In genomic region chr4:108629363-108629880, GRCm38 (mm10) we compare ENCODE assay signal across 27 mouse cellular contexts. TPM values are rescaled to one million over a fixed set of nuclear protein-coding genes. Genes with fewer than 3 reads are reported as not detected.
A peak's percentile ranks its signal among the peaks of the same experiment; 100 is the strongest.
DNase-seq lines count a peak whose midpoint lies in the region; ATAC-seq and TF ChIP-seq lines count a peak whose summit lies in the region.
"Had no signal": no experiment of that assay in that cellular context is flagged by ENCODE, and none has a peak within 500 bp of the region (broad histone marks: within the 10 kb centered on the region; RNA-seq: fewer than 3 reads in every experiment).

No protein-coding gene starts in this region.

- peaks cover 3% of the 10 kb centered on the region; the same call in 1 of the 2 replicates for H3K36me3 ChIP-seq in kidney, adult 2 months (ENCODE audit: control insufficient read depth, insufficient read depth, low read length)
- H3K36me3 ChIP-seq in forebrain, embryonic 12.5 days (replicated peaks): peaks cover 95% of the 10 kb centered on the region

- no peaks in the 10 kb centered on the region for H3K27me3 ChIP-seq in kidney, adult 2 months (replicated peaks; ENCODE audit: control insufficient read depth, insufficient read depth, low read length)
- H3K27me3 ChIP-seq in forebrain, embryonic 12.5 days: no peaks in the 10 kb centered on the region
- H3K27me3 ChIP-seq: embryonic facial prominence, embryonic 13.5 days; heart, embryonic 15.5 days; hindbrain, embryonic 12.5 days; intestine, embryonic 15.5 days; liver, embryonic 12.5 days; midbrain, embryonic 12.5 days; neural tube, embryonic 13.5 days had no signal

- H3K4me3 ChIP-seq in kidney, adult 2 months (ENCODE audit: insufficient read depth, low read depth, low read length): no peak overlapping the region
- no peak overlapping the region for H3K4me3 ChIP-seq in forebrain, embryonic 12.5 days (replicated peaks)
- H3K4me3 ChIP-seq: embryonic facial prominence, embryonic 13.5 days; forebrain, embryonic 10.5 days; heart, embryonic 10.5 days; heart, embryonic 15.5 days; hindbrain, embryonic 12.5 days; intestine, embryonic 15.5 days; liver, embryonic 12.5 days; midbrain, embryonic 12.5 days; neural tube, embryonic 13.5 days had no signal

- H3K4me2 ChIP-seq in forebrain, embryonic 12.5 days: no peak overlapping the region
- H3K4me2 ChIP-seq: embryonic facial prominence, embryonic 13.5 days; heart, embryonic 15.5 days; hindbrain, embryonic 12.5 days; intestine, embryonic 15.5 days; liver, embryonic 12.5 days; midbrain, embryonic 12.5 days; neural tube, embryonic 13.5 days had no signal

- H3K9me3 ChIP-seq in forebrain, embryonic 12.5 days: no peaks in the 10 kb centered on the region
- H3K9me3 ChIP-seq: embryonic facial prominence, embryonic 13.5 days; forebrain, embryonic 10.5 days; heart, embryonic 10.5 days; heart, embryonic 15.5 days; hindbrain, embryonic 12.5 days; intestine, embryonic 15.5 days; liver, embryonic 12.5 days; midbrain, embryonic 12.5 days; neural tube, embryonic 13.5 days had no signal

- no peak for TF ChIP-seq POLR2A in kidney, adult 2 months (IDR thresholded peaks at IDR 0.05; ENCODE audit: low read depth, low read length)

- ATAC-seq in forebrain, embryonic 12.5 days (ENCODE audit: low FRiP score): no peak
- ATAC-seq: activated CD4-positive, CD25-positive, alpha-beta regulatory T cell, adult 4 months; forebrain, embryonic 16.5 days; intestine, embryonic 15.5 days; liver, embryonic 12.5 days; liver, postnatal 0 days had no signal

- 58% methylated on average over 7 of the region's 7 CpGs for WGBS in kidney, adult 2 months
- WGBS in forebrain, embryonic 12.5 days: 88% methylated on average over 7 of the region's 7 CpGs

- no peaks in the 10 kb centered on the region for H3K4me1 ChIP-seq in kidney, adult 2 months (ENCODE audit: control insufficient read depth, insufficient read depth, low read length)
- no peaks in the 10 kb centered on the region for H3K4me1 ChIP-seq in forebrain, embryonic 12.5 days
- H3K4me1 ChIP-seq: embryonic facial prominence, embryonic 13.5 days; forebrain, embryonic 10.5 days; heart, embryonic 10.5 days; heart, embryonic 15.5 days; intestine, embryonic 15.5 days; liver, embryonic 12.5 days; midbrain, embryonic 12.5 days; neural tube, embryonic 13.5 days had no signal

- DNase-seq in heart, adult 11 months: peak; percentile 49
- DNase-seq in heart, postnatal 4 days: no peak
- peak; percentile 37 to 49 for DNase-seq in kidney, postnatal 4 days
- DNase-seq in kidney, adult 2 months: no peak
- DNase-seq in adrenal gland, postnatal 10 days: peak; percentile 44
- peak; percentile 28 for DNase-seq in skeletal muscle tissue, adult 2 months (ENCODE audit: low read depth, low spot score)
- DNase-seq: B cell, adult 2 months; cerebellum, adult 11 months; cerebellum, adult 9-10 months; kidney, postnatal 10 days; left cerebral cortex, postnatal 4 days; liver, postnatal 0 days; lung, postnatal 36 days; thymus, postnatal 4 days had no signal

- H3K9ac ChIP-seq in forebrain, embryonic 12.5 days: no peak overlapping the region
- H3K9ac ChIP-seq: embryonic facial prominence, embryonic 13.5 days; heart, embryonic 15.5 days; hindbrain, embryonic 12.5 days; intestine, embryonic 15.5 days; liver, embryonic 12.5 days; liver, postnatal 0 days; midbrain, embryonic 12.5 days; neural tube, embryonic 13.5 days had no signal

- H3K27ac ChIP-seq in kidney, adult 2 months (ENCODE audit: insufficient read depth, low read depth, low read length): no peak overlapping the region
- no peak overlapping the region for H3K27ac ChIP-seq in forebrain, embryonic 12.5 days
- H3K27ac ChIP-seq: embryonic facial prominence, embryonic 13.5 days; forebrain, embryonic 10.5 days; heart, embryonic 10.5 days; heart, embryonic 15.5 days; hindbrain, embryonic 12.5 days; hindbrain, postnatal 0 days; intestine, embryonic 15.5 days; liver, embryonic 12.5 days; midbrain, embryonic 12.5 days; neural tube, embryonic 13.5 days had no signal

- no peak for TF ChIP-seq CTCF in kidney, adult 2 months (conservative IDR thresholded peaks at IDR 0.05; ENCODE audit: insufficient read depth, insufficient read length, low read depth, low read length)

RNA-seq across cellular contexts. Expression of gene Cc2d1b, which starts 9.7 kb away (rescaled TPM):
- total RNA-seq in heart, postnatal 4 days (2021): 10 to 100 TPM; 24.5 to 24.6 TPM
- 26.4 and 29.2 TPM in 2 replicates for polyA plus RNA-seq in kidney, adult 2 months (2012; rRNA removed)
- 10 to 100 TPM; 28.4 to 38.6 TPM for total RNA-seq in adrenal gland, postnatal 10 days (2021)
- polyA plus RNA-seq in forebrain, embryonic 12.5 days (2016; fragmentation: Nextera tagmentation; extraction: Ambion mirVana): 22.8 and 29.1 TPM in 2 replicates

RNA-seq across cellular contexts. Expression of gene Orc1, which starts 50.2 kb away (rescaled TPM):
- 1 to 10 TPM; 3.4 to 4.3 TPM for total RNA-seq in heart, postnatal 4 days (2021)
- 0.13 TPM in 1 of 2 replicates, not detected in the other for polyA plus RNA-seq in kidney, adult 2 months (2012; rRNA removed)
- 1 to 10 TPM; 1.7 to 2.2 TPM for total RNA-seq in adrenal gland, postnatal 10 days (2021)
- 11.4 and 13.0 TPM in 2 replicates for polyA plus RNA-seq in forebrain, embryonic 12.5 days (2016; fragmentation: Nextera tagmentation; extraction: Ambion mirVana)

RNA-seq across cellular contexts. Expression of gene Prpf38a, which starts 50.3 kb away (rescaled TPM):
- 10 to 100 TPM; 33.9 to 35.0 TPM for total RNA-seq in heart, postnatal 4 days (2021)
- polyA plus RNA-seq in kidney, adult 2 months (2012; rRNA removed): 3.7 and 5.5 TPM in 2 replicates
- 10 to 100 TPM; 35.0 to 36.3 TPM for total RNA-seq in adrenal gland, postnatal 10 days (2021)
- polyA plus RNA-seq in forebrain, embryonic 12.5 days (2016; fragmentation: Nextera tagmentation; extraction: Ambion mirVana): 107 and 112 TPM in 2 replicates

Comparison
In these comparisons a context has a peak if more than half of its experiments do, and no peak if none do; other contexts are left out.
1. DNase-seq: peak in heart, adult 11 months (single experiment), kidney, postnatal 4 days (2 of 2), adrenal gland, postnatal 10 days (single experiment) and skeletal muscle tissue, adult 2 months (single experiment); none in heart, postnatal 4 days (single experiment) and kidney, adult 2 months (single experiment).